Mouse (Mus musculus): ENCODE data around the gene Bmper.

DNA sequence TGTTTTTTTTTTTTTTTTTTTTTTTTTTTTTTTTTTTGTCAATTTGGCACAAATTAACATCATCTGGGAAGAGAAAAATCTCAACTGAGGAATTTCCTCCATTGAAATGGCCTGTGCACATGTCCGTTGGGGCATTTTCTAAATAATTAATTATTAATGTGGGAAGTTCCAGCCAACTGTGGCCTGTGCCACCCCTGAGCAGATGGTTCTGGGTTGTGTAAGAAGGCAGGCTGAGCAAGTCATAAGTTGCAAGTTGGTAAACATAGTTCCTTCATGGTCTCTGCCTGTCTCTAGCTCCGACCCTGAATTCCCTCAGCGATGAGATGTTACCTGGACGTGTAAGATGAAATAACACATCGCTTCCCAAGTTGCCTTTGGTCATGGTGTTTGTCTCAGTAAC lies 16.7 kb upstream of the Bmper start:
- TF ChIP-seq FLI1 (IDR thresholded peaks at IDR 0.05; ENCODE audit: low read length) (no peak), GATA1 (IDR thresholded peaks at IDR 0.05; ENCODE audit: borderline replicate concordance, low read length) (no peak)

All from megakaryocyte, embryonic 14.5 days (primary cell).